Mouse (Mus musculus) MEL (cell line): ENCODE results near the gene Nav1. TPM values are rescaled to one million over a fixed set of nuclear protein-coding genes. Genes with fewer than 3 reads are reported as not detected.

Source experiments
- DNase-seq: peaks from one replicate; pipeline ENCODE4 v3.0.0; 2011; ENCODE audit warnings: low read depth, low spot score
- H3K27ac ChIP-seq: 2 replicates; pipeline ENCODE4 v1.5.1; 2012; ENCODE audit warnings: low read depth, mild to moderate bottlenecking, control low read depth, low read length, moderate library complexity; ENCODE audit not compliant: control insufficient read depth
- H3K27me3 ChIP-seq, 2 experiments: fragments of 150-350 bp in 1 of 2; sonication (generic) in 1 of 2; 2 replicates each; pipeline ENCODE4 v1.6.1; 2012; ENCODE audit warnings: low read length in 2 of 2, mild to moderate bottlenecking in 2 of 2, improper control_type of control experiment in 1 of 2, moderate library complexity in 1 of 2; ENCODE audit not compliant: insufficient read depth in 2 of 2, control insufficient read depth in 1 of 2
- H3K36me3 ChIP-seq, 2 experiments: 2 replicates each; pipeline ENCODE4 v1.6.1; 2012 to 2014; ENCODE audit warnings: low read length in 2 of 2, improper control_type of control experiment in 1 of 2, inconsistent platforms in 1 of 2, mild to moderate bottlenecking in 1 of 2; ENCODE audit not compliant: insufficient read depth in 2 of 2, control insufficient read depth in 1 of 2
- H3K4me1 ChIP-seq, 2 experiments: fragments of 150-350 bp in 1 of 2; sonication (generic) in 1 of 2; 2 replicates each; pipeline ENCODE4 v1.6.1; 2012; ENCODE audit warnings: low read length in 2 of 2, improper control_type of control experiment in 1 of 2, mild to moderate bottlenecking in 1 of 2; ENCODE audit not compliant: insufficient read depth in 2 of 2, control insufficient read depth in 1 of 2
- H3K4me3 ChIP-seq, 2 experiments: fragments of 150-350 bp in 1 of 2; sonication (generic) in 1 of 2; 2 replicates each; pipeline ENCODE4 v1.5.1; 2012; ENCODE audit warnings: low read depth in 2 of 2, low read length in 2 of 2, mild to moderate bottlenecking in 2 of 2, moderate library complexity in 2 of 2, control low read depth in 1 of 2, improper control_type of control experiment in 1 of 2; ENCODE audit not compliant: control insufficient read depth in 1 of 2, insufficient read depth in 1 of 2
- H3K79me2 ChIP-seq: 2 replicates; pipeline ENCODE4 v1.6.1; 2012; ENCODE audit warnings: mild to moderate bottlenecking, low read length, moderate library complexity; ENCODE audit not compliant: control insufficient read depth, poor library complexity, insufficient read depth
- H3K9ac ChIP-seq: 2 replicates; pipeline ENCODE4 v1.6.1; 2012; ENCODE audit warnings: low read depth, mild to moderate bottlenecking, control low read depth, low read length, moderate library complexity; ENCODE audit not compliant: control insufficient read depth, poor library complexity, severe bottlenecking
- H3K9me3 ChIP-seq: fragments of 150-350 bp; sonication (generic); replicated peaks from 2 replicates; pipeline ENCODE4 v1.6.1; 2012; ENCODE audit warnings: mild to moderate bottlenecking, low read length, improper control_type of control experiment, moderate library complexity; ENCODE audit not compliant: insufficient read depth
- BHLHE40 ChIP-seq: IDR thresholded peaks from 2 replicates; pipeline ENCODE4 v1.6.1; 2012; ENCODE audit warnings: low read depth, mild to moderate bottlenecking, inconsistent platforms, low read length, improper control_type of control experiment, borderline replicate concordance
- CHD1 ChIP-seq: IDR thresholded peaks from 2 replicates; pipeline ENCODE4 v1.6.1; 2012; ENCODE audit warnings: low read depth, mild to moderate bottlenecking, inconsistent platforms, low read length, improper control_type of control experiment
- CHD2 ChIP-seq: IDR thresholded peaks from 2 replicates; pipeline ENCODE4 v1.6.1; 2011; ENCODE audit warnings: low read length, improper control_type of control experiment
- E2F4 ChIP-seq: IDR thresholded peaks from 2 replicates; pipeline ENCODE4 v1.6.1; 2011; ENCODE audit warnings: low read depth, low read length, improper control_type of control experiment, borderline replicate concordance
- EP300 ChIP-seq, 2 experiments: IDR thresholded peaks; 2 replicates each; pipeline ENCODE4 v1.6.1; 2011; ENCODE audit warnings: improper control_type of control experiment in 2 of 2, low read length in 2 of 2, low read depth in 1 of 2, mild to moderate bottlenecking in 1 of 2
- GATA1 ChIP-seq: IDR thresholded peaks from 2 replicates; pipeline ENCODE4 v1.6.1; 2011; ENCODE audit warnings: low read depth, low read length, improper control_type of control experiment
- HCFC1 ChIP-seq: IDR thresholded peaks from 2 replicates; pipeline ENCODE4 v1.6.1; 2012; ENCODE audit warnings: low read depth, mild to moderate bottlenecking, inconsistent platforms, low read length, improper control_type of control experiment, moderate library complexity
- JUND ChIP-seq: IDR thresholded peaks from 2 replicates; pipeline ENCODE4 v1.6.1; 2011; ENCODE audit warnings: low read depth, mild to moderate bottlenecking, improper control_type of control experiment, low read length
- KAT2A ChIP-seq: conservative IDR thresholded peaks from 2 replicates; pipeline ENCODE4 v1.6.1; 2012; ENCODE audit warnings: low read depth, low read length, improper control_type of control experiment, inconsistent platforms
- MAFK ChIP-seq: IDR thresholded peaks from 2 replicates; pipeline ENCODE4 v1.6.1; 2011; ENCODE audit warnings: low read depth, mild to moderate bottlenecking, low read length, improper control_type of control experiment, borderline replicate concordance
- MAX ChIP-seq: IDR thresholded peaks from 2 replicates; pipeline ENCODE4 v1.6.1; 2011; ENCODE audit warnings: low read length, improper control_type of control experiment
- MXI1 ChIP-seq: IDR thresholded peaks from 2 replicates; pipeline ENCODE4 v1.6.1; 2011; ENCODE audit warnings: mild to moderate bottlenecking, low read depth, low read length, improper control_type of control experiment
- MYC ChIP-seq: IDR thresholded peaks from 2 replicates; pipeline ENCODE4 v1.6.1; 2011; ENCODE audit warnings: low read depth, mild to moderate bottlenecking, low read length, improper control_type of control experiment, moderate library complexity
- NELFE ChIP-seq: IDR thresholded peaks from 2 replicates; pipeline ENCODE4 v1.6.1; 2011; ENCODE audit warnings: low read depth, low read length, improper control_type of control experiment
- POLR2A ChIP-seq, 2 experiments: IDR thresholded peaks; 2 replicates each; pipeline ENCODE4 v1.6.1; 2011 to 2012; ENCODE audit warnings: low read length in 2 of 2, mild to moderate bottlenecking in 2 of 2, control low read depth in 1 of 2, improper control_type of control experiment in 1 of 2, low read depth in 1 of 2, moderate library complexity in 1 of 2; ENCODE audit not compliant: control insufficient read depth in 1 of 2, insufficient read depth in 1 of 2, poor library complexity in 1 of 2
- POLR2AphosphoS2 ChIP-seq: IDR thresholded peaks from 2 replicates; pipeline ENCODE4 v1.6.1; 2011; ENCODE audit warnings: low read length, improper control_type of control experiment
- RCOR1 ChIP-seq: IDR thresholded peaks from 2 replicates; pipeline ENCODE4 v1.6.1; 2012; ENCODE audit warnings: low read depth, mild to moderate bottlenecking, inconsistent platforms, low read length, improper control_type of control experiment
- TAL1 ChIP-seq: IDR thresholded peaks from 2 replicates; pipeline ENCODE4 v1.6.1; 2012; ENCODE audit warnings: mild to moderate bottlenecking, inconsistent platforms, low read length, moderate library complexity, mixed read lengths
- TBP ChIP-seq: IDR thresholded peaks from 2 replicates; pipeline ENCODE4 v1.8.0; 2011; ENCODE audit warnings: low read depth, low read length, improper control_type of control experiment
- TCF12 ChIP-seq: IDR thresholded peaks from 2 replicates; pipeline ENCODE4 v1.6.1; 2014; ENCODE audit warnings: low read depth, mild to moderate bottlenecking, inconsistent platforms, low read length, improper control_type of control experiment, moderate library complexity
- UBTF ChIP-seq: IDR thresholded peaks from 2 replicates; pipeline ENCODE4 v1.6.1; 2012; ENCODE audit warnings: low read depth, mild to moderate bottlenecking, inconsistent platforms, low read length, improper control_type of control experiment, moderate library complexity, borderline replicate concordance; ENCODE audit not compliant: insufficient read depth
- USF1 ChIP-seq: IDR thresholded peaks from 2 replicates; pipeline ENCODE4 v1.6.1; 2014; ENCODE audit warnings: low read depth, mild to moderate bottlenecking, inconsistent platforms, low read length, improper control_type of control experiment, moderate library complexity
- ZC3H11A ChIP-seq: IDR thresholded peaks from 2 replicates; pipeline ENCODE4 v1.6.1; 2012; ENCODE audit warnings: low read depth, mild to moderate bottlenecking, inconsistent platforms, low read length, improper control_type of control experiment
- ZMIZ1 ChIP-seq: IDR thresholded peaks from 2 replicates; pipeline ENCODE4 v1.6.1; 2012; ENCODE audit warnings: low read depth, mild to moderate bottlenecking, inconsistent platforms, low read length, improper control_type of control experiment, moderate library complexity
- polyA plus RNA-seq, 2 experiments: library from polyadenylated mRNA; stranded (reverse) in 1 of 2; unstranded in 1 of 2; fragments of >175 nt in 1 of 2; fragments of >200 nt in 1 of 2; gene quantifications; 2 replicates each; pipeline versions ENCODE4 v1.2.1 to v1.2.4; 2012; ENCODE audit warnings: low replicate concordance in 2 of 2, low read depth in 1 of 2; ENCODE audit not compliant: insufficient read length in 2 of 2, insufficient read depth in 1 of 2, missing spikeins in 1 of 2
- total RNA-seq: library from RNA; depleted of rRNA; stranded (reverse); fragments of 300-350 nt; gene quantifications from 2 replicates; pipeline ENCODE4 v1.2.3, GENCODE M21; 2012

Nav1 gene
- total and polyA plus RNA-seq, 3 experiments, result 0.89 to 9.6 TPM; not detected in 1

GRCm38 (mm10) chr1:135629846-135630245, 22.8 kb upstream of the Nav1 start:
- Histone ChIP-seq H3K27ac (no peak overlapping the region), H3K4me3 (no peak overlapping the region)
- TF ChIP-seq TAL1, result no peak
- TF ChIP-seq MAX, result no peak
- no peak for TF ChIP-seq UBTF
- TF ChIP-seq BHLHE40, result no peak
- no peak for TF ChIP-seq POLR2A (IDR thresholded peaks at IDR 0.05; ENCODE audit: control insufficient read depth in 1 of 2, insufficient read depth in 1 of 2, low read depth in 1 of 2, low read length in 2 of 2, poor library complexity in 1 of 2)
- TF ChIP-seq KAT2A, result no peak
- TF ChIP-seq POLR2AphosphoS2, result no peak
- TF ChIP-seq RCOR1, result no peak
- no peak for TF ChIP-seq EP300 (IDR thresholded peaks at IDR 0.05; ENCODE audit: low read depth in 1 of 2, low read length in 2 of 2)

GRCm38 (mm10) chr1:135626218-135626617, 19.1 kb upstream of the Nav1 start:
- H3K4me1 ChIP-seq, result no peaks in the 10 kb centered on the region
- H3K9me3 ChIP-seq, result no peaks in the 10 kb centered on the region
- TF ChIP-seq USF1 (no peak), ZMIZ1 (no peak)
- no peaks in the 10 kb centered on the region for H3K79me2 ChIP-seq
- H3K27ac ChIP-seq, result no peak overlapping the region
- H3K36me3 ChIP-seq, result no peaks in the 10 kb centered on the region
- no peaks in the 10 kb centered on the region for H3K27me3 ChIP-seq
- H3K9ac ChIP-seq, result no peak overlapping the region
- H3K4me3 ChIP-seq, result no peak overlapping the region
- no peak for DNase-seq

More at GRCm38 (mm10) chr1:135629846-135630245, 22.8 kb upstream of the Nav1 start:
- H3K79me2 ChIP-seq, result no peaks in the 10 kb centered on the region
- peaks cover 0 to 9% of the 10 kb centered on the region in 2 experiments; a peak in 2 of 4 replicates for H3K36me3 ChIP-seq
- H3K9ac ChIP-seq, result no peak overlapping the region
- no peaks in the 10 kb centered on the region for H3K9me3 ChIP-seq
- peaks cover 0 to 15% of the 10 kb centered on the region in 2 experiments; a peak in 2 of 4 replicates for H3K4me1 ChIP-seq
- H3K27me3 ChIP-seq, result no peaks in the 10 kb centered on the region
- no peak for DNase-seq

- TF ChIP-seq MYC (no peak), KAT2A (no peak), TBP (no peak), E2F4 (no peak), POLR2AphosphoS2 (no peak), GATA1 (no peak), CHD2 (no peak), HCFC1 (no peak), JUND (no peak), ZC3H11A (no peak), MXI1 (no peak), NELFE (no peak), MAFK (no peak), CHD1 (no peak), RCOR1 (no peak), TCF12 (no peak)
- no peak overlapping the region for H3K9ac ChIP-seq
- no peak overlapping the region for H3K4me3 ChIP-seq
- H3K4me1 ChIP-seq, result no peaks in the 10 kb centered on the region
- H3K9me3 ChIP-seq, result no peaks in the 10 kb centered on the region
- no peaks in the 10 kb centered on the region for H3K79me2 ChIP-seq
- H3K27me3 ChIP-seq, result no peaks in the 10 kb centered on the region
- no peaks in the 10 kb centered on the region for H3K36me3 ChIP-seq
- DNase-seq, result no peak
- no peak overlapping the region for H3K27ac ChIP-seq
Measured at GRCm38 (mm10) chr1:135625741-135626140, 18.6 kb upstream of the Nav1 start.
